Mouse (Mus musculus) frontal cortex, adult 2 months (tissue): Measurements from ENCODE around the gene Pdlim7. TPM values are rescaled to one million over a fixed set of nuclear protein-coding genes. Genes with fewer than 3 reads are reported as not detected.

Experiments
- DNase-seq, 2 experiments: peaks; one replicate each; pipeline ENCODE4 v3.0.0; 2022; ENCODE audit warnings: low spot score in 1 of 2; ENCODE audit errors: extremely low spot score in 1 of 2
- polyA plus RNA-seq: library from polyadenylated mRNA; depleted of rRNA; stranded (reverse); fragments of >200 nt; gene quantifications from 2 replicates; pipeline ENCODE4 v1.2.3, GENCODE M21; 2012

Gene Pdlim7
- polyA plus RNA-seq, 1 experiment: 174 TPM

DNA sequence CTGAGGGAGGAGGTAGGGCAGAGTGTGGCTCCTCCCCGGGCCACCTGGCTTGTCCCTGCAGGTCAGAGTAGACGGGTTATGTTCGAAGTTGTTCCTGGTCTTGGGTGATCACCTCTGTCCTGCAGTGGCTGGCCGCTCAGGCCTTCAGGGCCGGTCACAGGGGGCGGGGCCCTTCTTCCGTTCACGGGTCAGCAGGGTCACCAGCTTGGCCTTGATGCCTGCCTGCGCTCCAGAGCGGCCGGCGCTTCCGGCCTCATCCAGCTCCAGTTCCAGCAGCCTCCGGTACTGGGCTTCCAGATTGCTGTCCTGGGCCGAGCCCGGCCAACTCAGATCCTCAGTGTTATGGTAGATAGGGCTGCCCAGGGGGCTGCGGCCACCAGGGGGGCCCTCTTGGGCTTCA is 9.8 kb upstream of the Pdlim7 start:
- no peak for DNase-seq

DNA sequence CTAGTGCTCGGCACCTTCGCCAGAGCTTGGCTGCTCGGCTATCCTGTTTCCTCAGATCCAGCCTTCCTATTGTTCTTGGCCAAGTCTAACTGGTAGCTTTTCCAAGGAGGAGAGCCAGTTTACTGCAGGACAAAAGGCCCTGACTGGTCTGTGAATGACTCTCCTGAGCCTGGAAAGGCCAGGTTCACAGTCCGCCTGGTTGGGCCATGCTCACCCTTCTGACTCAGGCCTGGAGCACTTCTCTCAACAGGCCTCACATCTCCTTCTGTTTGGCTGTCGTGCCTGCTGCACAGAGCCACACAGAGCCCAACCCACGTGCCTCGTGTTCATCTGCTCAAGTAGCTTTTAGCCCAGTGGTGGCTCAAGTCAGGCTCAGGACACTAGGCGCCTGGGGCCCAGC is 9.3 kb upstream of the Pdlim7 start:
- no peak for DNase-seq

DNA sequence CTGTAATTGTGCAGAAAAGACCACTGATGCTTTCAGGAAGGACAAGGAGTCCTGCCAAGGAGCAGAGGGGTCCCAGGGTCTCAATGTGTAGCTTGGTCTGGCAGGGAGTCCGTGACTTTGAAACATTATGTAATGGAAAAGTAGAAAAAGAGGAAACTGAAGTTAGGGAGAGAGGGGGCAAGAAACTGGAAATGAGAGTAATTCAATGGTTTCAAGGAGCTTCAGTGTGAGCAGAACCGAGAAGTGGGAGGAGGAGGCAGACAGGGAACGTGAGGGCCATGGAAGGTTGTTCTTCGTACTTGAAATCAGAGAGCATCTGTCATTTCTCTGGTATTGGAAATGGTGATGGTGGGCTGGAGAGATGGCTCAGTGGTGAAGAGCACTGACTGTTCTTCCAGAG is 6.1 kb upstream of the Pdlim7 start:
- DNase-seq: no peak

DNA sequence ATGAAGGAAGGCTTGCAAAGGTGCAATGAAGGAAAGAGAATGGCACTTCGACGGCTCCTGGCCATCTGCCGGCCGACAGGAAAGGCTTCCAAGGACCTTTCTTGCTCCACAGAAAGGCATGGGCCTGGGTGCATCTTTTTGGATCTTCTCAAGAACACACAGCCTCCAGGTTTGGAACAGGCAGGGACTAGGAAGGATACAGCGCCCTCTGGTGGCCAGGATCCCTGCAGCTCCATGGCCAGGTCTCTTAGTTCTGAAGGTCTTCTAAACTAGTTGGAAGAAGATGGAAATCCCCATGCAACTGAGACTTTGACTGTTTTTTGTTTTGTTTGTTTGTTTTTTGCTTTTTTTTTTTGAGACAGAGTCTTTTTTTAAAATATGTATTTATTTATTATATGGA is 3.5 kb upstream of the Pdlim7 start:
- DNase-seq: peak; percentile 75 to 96

DNA sequence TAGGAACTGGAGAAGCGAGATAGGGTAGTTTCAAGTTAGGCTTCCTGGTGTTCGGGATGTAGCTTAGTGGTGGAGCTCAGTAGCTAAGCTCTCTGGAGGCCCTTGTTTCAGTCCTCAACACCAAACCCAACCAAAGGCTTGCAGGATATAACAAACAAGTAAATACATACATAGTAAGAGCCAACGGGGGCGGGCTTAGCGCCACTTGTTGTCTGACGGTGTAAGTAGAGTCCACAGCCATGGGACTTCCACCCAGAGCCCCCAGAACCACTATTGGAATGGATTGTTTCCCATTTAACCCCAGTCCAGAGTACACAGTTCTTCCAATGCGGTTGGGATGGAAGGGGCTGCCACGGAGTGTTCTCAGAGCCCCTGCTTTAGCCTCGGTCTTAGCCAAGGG is 352 bp upstream of the Pdlim7 start:
- no peak for DNase-seq

DNA sequence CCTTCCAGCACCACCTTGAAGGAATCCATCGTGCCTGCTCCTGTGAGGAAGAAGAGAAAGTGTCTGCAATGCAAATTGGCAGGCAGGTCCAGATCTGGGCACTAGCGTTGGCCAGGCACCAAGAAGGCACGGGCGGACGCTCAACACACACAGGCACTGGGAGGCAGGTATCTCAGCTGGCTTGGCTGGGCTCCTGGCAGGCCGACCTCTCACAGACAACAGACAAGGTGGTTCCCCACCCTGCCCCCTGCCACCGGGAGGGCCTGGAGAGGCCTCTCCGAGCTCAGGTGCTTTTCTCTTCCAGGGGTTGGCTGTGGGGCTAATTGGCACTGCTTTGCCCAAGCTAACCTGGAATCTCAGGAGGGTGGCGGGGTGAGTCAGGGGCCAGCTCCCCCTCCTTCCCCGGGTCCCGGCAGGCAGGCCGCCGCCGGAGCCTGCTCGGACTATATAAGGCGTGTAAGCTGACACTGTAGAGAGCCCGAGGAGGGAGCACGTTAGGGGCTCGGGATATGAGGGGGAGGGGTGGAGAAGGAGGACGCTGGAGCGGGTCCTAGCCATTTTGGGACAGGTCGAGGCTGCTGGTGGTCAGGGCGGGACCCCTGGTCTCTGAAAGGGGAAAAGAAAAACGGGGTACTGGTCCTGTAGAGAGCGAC is 971 bp downstream of the Pdlim7 start:
- no peak for DNase-seq

DNA sequence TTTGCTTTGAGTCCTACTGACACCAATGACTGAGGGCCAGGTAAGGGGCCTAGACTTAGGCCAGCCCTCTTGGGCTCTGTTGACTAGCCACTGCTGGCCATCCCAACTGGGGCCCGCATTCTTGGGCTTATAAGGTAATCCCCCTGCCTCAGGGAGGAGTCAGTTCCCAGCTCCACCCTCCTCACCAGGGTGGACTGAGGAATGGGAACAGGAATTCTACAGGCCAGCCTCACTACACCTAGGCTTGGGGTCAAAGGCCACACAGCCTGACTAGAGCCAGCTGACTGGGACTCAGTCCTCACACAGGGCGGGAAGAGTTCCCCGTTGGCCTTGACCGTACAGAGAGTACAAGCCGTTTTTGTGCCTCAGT is 2.0 kb downstream of the Pdlim7 start:
- DNase-seq: no peak

DNA sequence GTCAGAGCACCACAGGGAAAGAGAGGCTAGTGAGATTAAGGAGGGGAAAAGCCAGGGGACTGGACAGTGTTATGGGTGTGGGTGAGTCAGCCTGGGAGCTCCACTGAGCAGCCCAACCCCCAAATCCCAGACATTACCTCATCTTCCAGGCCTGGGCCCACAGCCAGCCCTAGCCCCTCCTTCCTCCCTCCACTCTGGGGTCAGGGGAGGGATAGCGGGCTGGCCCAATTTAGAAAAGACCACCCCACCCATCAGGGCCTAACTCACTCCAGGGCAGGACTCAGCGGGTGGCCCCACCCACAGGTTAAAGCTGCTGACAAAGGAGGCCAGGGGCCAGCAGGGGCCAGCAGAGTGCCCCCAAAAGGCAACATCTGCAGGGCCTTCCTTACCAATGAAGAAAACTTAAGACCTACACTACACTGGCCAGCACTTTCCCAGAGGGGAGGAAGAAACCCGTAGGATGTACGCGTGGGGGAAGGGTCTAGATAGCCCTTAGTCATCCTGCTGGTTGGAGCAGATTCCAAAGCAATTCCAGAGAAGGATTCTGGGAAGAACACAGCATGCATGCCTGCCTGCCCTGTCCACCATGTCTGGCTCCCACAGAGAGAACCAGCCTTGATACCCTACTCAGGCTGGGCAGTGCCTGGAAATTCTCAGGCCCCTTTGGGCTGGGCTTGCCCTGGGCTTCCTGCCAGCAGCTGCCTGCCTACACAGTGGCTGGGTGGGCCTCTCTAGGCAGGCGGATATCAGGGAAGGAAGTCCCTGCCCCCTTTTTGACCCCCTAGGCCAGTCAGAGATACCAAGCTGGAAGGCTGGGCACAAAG is 2.6 kb downstream of the Pdlim7 start:
- DNase-seq: no peak

DNA sequence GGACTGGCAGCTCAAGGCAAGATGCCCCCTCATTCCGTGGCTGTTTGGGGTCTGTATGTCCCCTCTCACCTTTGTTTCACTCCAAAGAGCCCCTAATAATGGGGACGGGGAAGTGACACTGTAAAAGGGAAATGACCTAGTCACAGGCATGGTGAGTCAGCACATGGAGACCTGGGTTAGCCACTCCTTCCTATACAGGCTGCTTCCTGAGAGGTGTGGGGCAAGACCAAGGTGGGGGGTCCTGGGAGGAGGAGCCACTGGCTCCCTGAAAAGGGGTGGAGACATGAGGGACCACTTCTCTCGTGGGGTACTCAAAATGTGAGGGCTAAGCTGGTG is 3.2 kb downstream of the Pdlim7 start:
- DNase-seq: no peak

DNA sequence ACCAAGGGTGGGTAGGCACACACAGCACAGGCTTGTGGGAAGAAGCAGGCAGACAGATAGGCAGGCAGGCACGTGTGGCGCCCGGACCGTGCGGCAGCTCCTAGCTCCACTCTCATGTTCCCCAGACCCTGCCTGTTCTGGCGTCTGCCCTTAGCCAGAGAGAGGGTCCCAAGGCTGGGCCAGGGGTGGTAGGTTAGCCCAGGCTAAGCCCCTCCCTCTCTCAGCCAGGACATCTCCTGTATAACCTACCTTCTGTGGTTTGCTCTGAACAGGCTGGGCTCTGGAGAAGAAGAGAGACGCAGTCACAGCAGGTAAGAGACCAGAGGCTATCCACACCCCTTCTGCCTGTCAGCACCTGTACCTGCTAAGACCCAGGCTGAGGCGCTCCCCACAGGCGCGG is 4.9 kb downstream of the Pdlim7 start:
- no peak for DNase-seq

DNA sequence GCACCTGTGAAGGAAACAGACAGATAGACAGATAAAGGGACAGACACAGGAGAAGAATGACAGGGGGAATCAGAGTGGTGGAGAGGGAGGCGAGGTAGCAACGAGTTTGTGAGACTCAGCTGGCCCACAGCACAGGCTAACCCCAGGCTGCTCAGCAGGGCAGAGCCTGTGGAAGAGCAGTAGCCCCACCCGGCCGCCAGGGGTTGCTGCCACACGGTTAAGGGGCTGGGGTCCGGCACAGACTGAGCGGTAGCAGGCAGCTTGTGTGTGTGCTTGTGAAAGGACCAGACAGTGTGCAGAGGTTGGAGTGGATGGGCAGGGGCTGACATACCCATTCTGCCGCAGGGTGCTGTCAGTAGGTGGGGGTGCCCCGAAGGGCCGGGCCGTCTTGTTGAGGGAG is 5.6 kb downstream of the Pdlim7 start:
- no peak for DNase-seq

DNA sequence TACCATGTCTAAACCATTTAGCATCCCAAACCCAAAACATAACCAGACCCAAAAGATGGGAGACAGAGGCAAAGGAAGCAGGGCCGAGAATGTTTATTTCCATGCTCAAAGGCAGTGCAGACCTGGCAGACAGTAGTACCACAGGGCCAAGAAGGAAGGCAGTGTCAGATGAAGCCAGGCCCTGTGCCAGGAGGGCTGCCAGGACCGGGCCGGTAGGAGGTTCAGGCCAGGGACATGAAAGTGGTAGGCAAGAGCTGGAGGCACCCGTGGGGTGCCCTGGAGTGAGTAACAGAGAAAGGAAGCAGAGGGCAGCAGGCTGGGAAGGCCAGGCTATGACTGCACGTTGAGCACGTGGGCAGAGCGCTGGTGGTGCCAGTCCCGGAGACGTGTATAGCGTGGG is 6.8 kb downstream of the Pdlim7 start:
- DNase-seq: peak in 1 of 2 experiments; percentile 41

DNA sequence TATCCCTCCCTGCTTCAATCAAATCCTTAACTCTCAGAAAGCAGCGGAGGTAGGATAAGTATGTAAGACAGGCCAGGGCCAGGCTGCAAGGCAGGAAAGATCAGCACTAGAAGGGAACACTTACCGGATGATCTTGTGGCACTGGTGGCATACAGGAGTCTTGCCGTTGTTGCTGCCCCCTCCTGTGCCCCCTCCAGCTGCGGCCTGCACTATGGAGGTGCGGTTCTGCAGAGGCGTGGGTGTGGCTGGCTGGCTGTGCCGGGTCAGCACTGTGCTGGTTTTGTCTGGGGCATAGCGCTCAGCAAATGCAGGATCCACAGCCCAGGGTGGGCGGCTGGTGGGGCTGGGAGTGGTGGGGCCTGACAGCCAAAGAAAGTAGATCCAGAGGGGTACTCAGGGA is 7.7 kb downstream of the Pdlim7 start:
- DNase-seq: no peak

DNA sequence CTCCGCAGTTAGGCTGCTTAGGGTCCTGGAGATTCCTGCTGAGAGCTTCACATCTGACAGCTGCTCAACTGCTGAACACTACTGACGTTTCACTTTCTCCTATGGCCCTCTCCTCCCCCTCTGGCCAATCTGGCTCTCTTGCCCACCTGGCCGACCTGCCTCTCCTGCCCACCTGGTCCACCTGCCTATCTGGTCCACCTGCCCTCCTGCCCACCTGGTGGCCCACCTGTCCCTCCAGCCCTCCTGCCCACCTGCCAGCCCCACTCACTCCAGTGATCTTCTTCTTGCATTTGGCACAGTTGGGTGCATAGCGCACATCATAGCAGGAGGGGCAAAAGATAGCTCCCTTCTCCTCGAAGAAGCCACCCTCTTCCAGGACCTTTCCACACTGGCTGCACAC is 9.1 kb downstream of the Pdlim7 start:
- no peak for DNase-seq

DNA sequence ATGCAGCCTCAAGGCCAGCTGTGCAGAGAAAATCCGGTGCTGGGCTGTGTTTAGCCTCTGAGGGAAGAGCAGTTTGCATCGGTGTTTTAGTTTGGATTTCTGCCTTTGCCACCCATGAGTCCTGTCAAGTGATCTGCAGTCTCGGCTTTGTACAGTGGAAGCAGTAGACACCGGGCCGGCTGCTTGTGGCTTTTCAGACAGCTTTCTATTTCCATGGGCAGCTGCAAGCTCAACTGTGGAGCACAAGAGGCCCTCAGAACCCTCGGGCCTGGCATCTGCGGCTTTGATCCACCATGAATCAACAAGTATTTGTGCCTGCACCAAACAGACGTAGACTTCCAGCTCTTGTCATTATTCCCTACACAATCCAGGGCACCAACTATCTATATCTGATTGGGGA is 11.1 kb downstream of the Pdlim7 start:
- no peak for DNase-seq

DNA sequence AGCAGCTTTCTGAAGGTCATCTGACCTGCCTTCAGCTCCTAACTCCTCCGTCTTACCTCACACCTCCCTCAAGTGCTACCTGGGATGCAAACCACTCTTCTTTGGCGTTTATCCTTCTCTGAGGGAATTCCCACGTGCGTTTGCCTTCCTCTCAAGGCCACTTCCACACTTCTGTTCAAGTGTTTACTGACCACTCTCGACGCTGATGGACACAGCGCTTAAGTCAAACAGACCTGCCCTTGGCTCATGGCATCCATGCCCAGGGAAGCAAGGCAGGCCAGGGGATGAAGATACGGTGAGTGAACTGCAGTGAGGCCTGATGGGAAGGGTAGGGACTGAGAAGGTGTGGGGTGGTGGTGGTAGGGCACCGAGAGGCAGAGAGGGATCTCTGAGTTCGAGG is 12.9 kb downstream of the Pdlim7 start:
- DNase-seq: no peak

DNA sequence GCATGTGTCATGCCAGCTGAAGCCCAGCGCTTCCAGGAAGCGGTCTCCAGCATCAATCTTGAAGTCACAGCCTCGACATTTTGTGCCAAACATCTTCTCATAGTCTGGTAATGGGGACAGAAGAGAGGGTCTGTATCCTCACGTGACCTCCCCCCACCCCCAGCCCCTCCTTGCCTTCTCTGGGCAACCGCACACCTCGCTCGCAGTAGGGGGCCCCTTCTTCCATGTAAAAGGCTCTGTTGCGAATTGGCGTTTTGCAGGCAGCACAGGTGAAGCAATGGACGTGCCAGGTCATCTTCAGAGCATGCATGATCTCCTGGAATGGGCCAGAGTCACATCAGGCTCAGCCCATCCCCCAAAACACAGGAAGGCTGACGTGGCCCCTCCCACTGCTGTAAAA is 14.6 kb downstream of the Pdlim7 start:
- DNase-seq: no peak

DNA sequence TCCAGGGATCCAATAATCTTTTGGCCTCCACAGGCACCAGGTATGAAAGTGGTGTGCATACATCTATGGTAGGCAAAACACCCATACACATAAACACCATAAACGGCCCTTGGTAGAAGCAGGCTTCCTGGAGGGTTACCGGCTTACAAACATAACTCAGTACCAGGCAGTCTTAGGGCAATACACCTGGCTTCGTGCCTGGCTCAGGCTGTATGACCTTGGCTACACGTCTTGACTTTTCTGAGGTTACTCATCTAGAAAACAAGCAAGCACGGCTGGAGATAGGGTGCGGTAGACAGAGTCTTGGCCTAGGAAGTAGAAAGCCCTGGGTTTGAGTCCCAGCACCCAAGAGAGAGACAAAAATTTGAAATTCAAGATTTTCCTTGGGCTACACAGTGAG is 16.8 kb downstream of the Pdlim7 start:
- DNase-seq: no peak

DNA sequence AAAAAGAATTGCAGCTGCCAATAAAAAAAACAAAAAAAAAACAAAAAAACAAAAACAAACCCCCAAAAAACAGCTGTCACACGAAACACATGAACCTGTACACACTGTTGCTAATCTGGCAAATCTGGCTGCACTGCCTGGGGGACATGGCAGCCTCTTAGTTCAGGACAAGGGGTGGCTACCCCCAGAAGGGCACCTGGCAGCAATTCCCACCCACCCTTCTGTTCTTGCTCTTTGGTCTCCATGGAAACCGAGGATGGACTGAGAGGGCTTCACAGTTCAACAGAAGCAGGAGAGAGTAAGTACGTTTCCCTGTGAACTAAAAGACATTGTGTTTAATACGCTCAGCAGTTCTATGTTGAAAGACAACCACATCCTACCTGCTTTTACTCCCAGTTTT is 17.8 kb downstream of the Pdlim7 start:
- no peak for DNase-seq

DNA sequence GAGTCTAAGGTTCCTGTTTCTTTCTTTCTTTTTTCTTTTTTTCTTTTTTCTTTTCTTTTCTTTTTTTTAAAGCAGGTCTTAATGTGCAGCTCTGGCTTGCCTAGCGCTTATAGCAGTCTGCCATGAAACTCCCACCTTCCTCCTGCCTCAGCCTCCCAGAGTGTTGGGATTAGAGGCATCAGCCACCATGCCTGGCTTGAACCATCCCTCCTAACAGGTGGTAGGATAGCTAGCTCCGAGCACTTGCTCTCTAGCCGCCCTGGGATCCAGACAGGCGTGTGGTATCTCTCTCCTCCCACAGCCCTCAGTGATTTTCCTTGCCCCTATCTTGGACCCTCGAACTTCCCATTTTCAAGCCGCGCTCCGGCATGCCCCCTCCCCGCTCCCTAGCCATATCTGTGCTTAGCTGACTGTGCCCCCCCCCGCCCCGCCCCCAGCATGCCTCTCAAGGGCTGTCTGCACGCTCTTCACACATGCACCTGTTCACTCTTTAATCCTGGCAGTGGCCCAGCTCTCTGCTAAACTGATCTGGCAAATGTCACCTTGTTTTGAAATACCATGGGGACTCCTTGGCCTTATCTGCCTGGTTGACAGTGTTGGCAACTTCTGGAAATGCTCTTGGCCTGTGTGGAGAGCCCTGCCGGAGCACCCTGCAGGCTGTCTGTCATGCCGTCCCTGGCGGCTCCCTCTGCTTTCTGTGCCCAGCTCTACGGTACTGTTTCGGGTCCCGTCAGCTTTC is 18.4 kb downstream of the Pdlim7 start:
- no peak for DNase-seq

DNA sequence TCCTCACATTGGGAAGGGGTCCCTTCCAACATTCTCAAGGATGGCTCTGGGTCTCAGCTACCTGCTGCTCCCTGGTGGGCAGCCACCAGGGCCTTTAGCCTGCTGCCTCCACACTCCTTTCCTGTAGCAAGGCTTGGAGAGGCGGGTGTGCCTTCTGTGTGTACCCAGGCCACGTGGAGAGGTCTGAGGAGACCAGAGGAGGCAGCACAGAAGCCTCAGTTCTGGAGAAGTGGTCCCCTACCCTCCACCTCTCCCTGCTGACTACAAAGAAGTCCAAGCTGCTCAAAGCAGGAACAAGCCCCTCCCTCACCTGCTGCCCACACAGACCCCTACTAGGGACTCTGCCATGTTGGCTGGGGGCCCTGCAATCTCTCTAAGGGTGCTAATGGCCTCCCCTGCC is 19.2 kb downstream of the Pdlim7 start:
- no peak for DNase-seq
